Mouse (Mus musculus): Measurements from ENCODE around the gene Prrt3.

Prrt3 gene

GRCm38 (mm10) chr6:113489410-113489809 is 12.3 kb downstream of the Prrt3 start:
- DNase-seq (ENCODE audit: low spot score): no peak

- no peak for DNase-seq (ENCODE audit: low spot score)
Observed at GRCm38 (mm10) chr6:113487125-113487576, 14.6 kb downstream of the Prrt3 start.

GRCm38 (mm10) chr6:113483729-113484128 is 18.0 kb downstream of the Prrt3 start:
- DNase-seq (ENCODE audit: low spot score): peak; percentile 34

GRCm38 (mm10) chr6:113483100-113483615 is 18.6 kb downstream of the Prrt3 start, which contains the start of gene Creld1:
TSS of gene Creld1 (plus strand) at chr6:113483297.
- peak; percentile 92 for DNase-seq (ENCODE audit: low spot score)

- peak; percentile 46 for DNase-seq (ENCODE audit: low spot score)
Observed at GRCm38 (mm10) chr6:113482477-113483099, 19.1 kb downstream of the Prrt3 start.

- DNase-seq (ENCODE audit: low spot score): no peak
Observed at GRCm38 (mm10) chr6:113480555-113481373, 21.0 kb downstream of the Prrt3 start.

- no peak for DNase-seq (ENCODE audit: low spot score)
Observed at GRCm38 (mm10) chr6:113478906-113479305, 22.8 kb downstream of the Prrt3 start.

GRCm38 (mm10) chr6:113477353-113477752 is 24.4 kb downstream of the Prrt3 start:
- DNase-seq (ENCODE audit: low spot score): no peak

GRCm38 (mm10) chr6:113473715-113474114 is 28.0 kb downstream of the Prrt3 start:
- DNase-seq (ENCODE audit: low spot score): no peak

- DNase-seq (ENCODE audit: low spot score): no peak
Observed at GRCm38 (mm10) chr6:113473246-113473645, 28.5 kb downstream of the Prrt3 start.

- DNase-seq (ENCODE audit: low spot score): peak; percentile 17
Observed at GRCm38 (mm10) chr6:113472061-113472460, 29.7 kb downstream of the Prrt3 start.

GRCm38 (mm10) chr6:113471297-113471936 is 30.3 kb downstream of the Prrt3 start, which contains the start of gene Il17rc:
TSS of gene Il17rc (plus strand) at chr6:113471427.
- peak; percentile 66 for DNase-seq (ENCODE audit: low spot score)

- DNase-seq (ENCODE audit: low spot score): peak; percentile 78
Observed at GRCm38 (mm10) chr6:113469432-113469831, 32.3 kb downstream of the Prrt3 start.

GRCm38 (mm10) chr6:113469021-113469420 is 32.7 kb downstream of the Prrt3 start:
- peak; percentile 61 for DNase-seq (ENCODE audit: low spot score)

- DNase-seq (ENCODE audit: low spot score): no peak
Observed at GRCm38 (mm10) chr6:113468512-113468911, 33.2 kb downstream of the Prrt3 start.

- no peak for DNase-seq (ENCODE audit: low spot score)
Observed at GRCm38 (mm10) chr6:113465602-113466001, 36.1 kb downstream of the Prrt3 start.

- DNase-seq (ENCODE audit: low spot score): no peak
Observed at GRCm38 (mm10) chr6:113464040-113464439, 37.7 kb downstream of the Prrt3 start.

- no peak for DNase-seq (ENCODE audit: low spot score)
Observed at GRCm38 (mm10) chr6:113458635-113459034, 43.1 kb downstream of the Prrt3 start.

- DNase-seq (ENCODE audit: low spot score): no peak
Observed at GRCm38 (mm10) chr6:113457952-113458534, 43.7 kb downstream of the Prrt3 start, which contains the start of gene Il17re. TSS of gene Il17re (plus strand) at chr6:113458484.

GRCm38 (mm10) chr6:113455007-113455406 is 46.7 kb downstream of the Prrt3 start:
- DNase-seq (ENCODE audit: low spot score): no peak

GRCm38 (mm10) chr6:113451839-113452238 is 49.9 kb downstream of the Prrt3 start:
- no peak for DNase-seq (ENCODE audit: low spot score)

- no peak for DNase-seq (ENCODE audit: low spot score)
Observed at GRCm38 (mm10) chr6:113447639-113448038, 54.1 kb downstream of the Prrt3 start.

Data from ovary, postnatal 36 days (tissue).